Mouse (Mus musculus) ES-Bruce4 (cell line): ENCODE data around the gene Cep89.

Experiments
- CTCF ChIP-seq: IDR thresholded peaks from one replicate; pipeline ENCODE4 v1.8.1; 2011; ENCODE audit warnings: low read depth, low read length
- EP300 ChIP-seq: IDR thresholded peaks from 2 replicates; pipeline ENCODE4 v1.6.1; 2011; ENCODE audit warnings: low read depth, low read length; ENCODE audit not compliant: insufficient read depth

DNA sequence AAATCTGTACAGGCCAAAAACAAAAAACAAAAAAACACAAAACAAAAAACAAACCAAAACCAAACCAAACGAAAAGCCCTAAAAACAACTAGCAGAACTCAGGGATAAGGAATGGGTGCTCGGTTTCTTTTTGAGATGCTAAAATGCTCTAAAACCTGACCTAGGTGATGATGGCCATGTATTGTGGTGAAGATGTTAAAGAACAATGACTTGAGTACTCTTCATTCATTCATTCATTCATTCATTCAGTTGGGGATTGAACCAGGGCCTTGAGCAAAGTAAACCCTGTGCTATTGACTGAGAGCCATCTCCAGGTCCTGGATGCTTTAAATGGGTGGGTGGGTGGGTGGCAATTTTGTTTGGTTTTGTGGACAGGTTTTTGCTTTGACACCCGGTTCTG is 45.7 kb upstream of the Cep89 start:
- TF ChIP-seq EP300 (no peak), CTCF (no peak)
